Mouse (Mus musculus) gastrocnemius, postnatal 14 days (tissue): ENCODE results near the gene Kat8. TPM values are rescaled to one million over a fixed set of nuclear protein-coding genes. Genes with fewer than 3 reads are reported as not detected.
"Not testable (repeated sequence)": the region's sequence is repeated elsewhere in the genome, so short reads cannot be mapped to it uniquely, and the experiment has no call there.

Source experiments
- DNase-seq: peaks from one replicate; pipeline ENCODE4 v3.0.0; 2021; ENCODE audit warnings: mixed read lengths
- intact Hi-C: fragments of 180-260 bp; cut with DNase I; formaldehyde crosslinking; loops from one replicate; pipeline ENCODE4 v1.15.1; 2025; ENCODE audit warnings: low total_unique reads
- total RNA-seq, 2 experiments: library from RNA; stranded (reverse); gene quantifications; 2 replicates each; pipeline ENCODE4 v1.2.3; 2021

The Kat8 gene
- total RNA-seq, 2 experiments from 2014 or later: 12.5 to 15.2 TPM

DNA sequence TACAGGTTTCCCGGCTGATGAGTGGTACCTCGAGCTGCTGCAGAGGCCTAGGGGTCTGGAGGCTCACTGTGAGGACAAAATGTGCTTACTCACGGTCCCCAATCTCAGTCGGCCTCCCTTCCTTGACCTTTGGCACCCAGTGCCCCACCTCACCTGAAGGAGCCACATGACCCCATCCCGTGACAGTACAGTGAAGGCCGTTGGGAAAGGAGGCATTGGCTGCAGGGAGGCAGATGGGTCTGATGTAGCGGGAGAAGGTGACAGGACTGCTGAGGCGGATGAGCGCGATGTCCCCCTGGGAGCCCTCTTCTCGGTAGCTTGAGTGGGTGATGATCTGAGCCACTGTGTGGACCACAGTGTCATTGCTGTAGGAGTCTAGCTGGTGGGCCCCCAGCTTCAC lies 14.5 kb downstream of the Kat8 start:
- intact Hi-C loops: no loop called here
- no peak for DNase-seq

DNA sequence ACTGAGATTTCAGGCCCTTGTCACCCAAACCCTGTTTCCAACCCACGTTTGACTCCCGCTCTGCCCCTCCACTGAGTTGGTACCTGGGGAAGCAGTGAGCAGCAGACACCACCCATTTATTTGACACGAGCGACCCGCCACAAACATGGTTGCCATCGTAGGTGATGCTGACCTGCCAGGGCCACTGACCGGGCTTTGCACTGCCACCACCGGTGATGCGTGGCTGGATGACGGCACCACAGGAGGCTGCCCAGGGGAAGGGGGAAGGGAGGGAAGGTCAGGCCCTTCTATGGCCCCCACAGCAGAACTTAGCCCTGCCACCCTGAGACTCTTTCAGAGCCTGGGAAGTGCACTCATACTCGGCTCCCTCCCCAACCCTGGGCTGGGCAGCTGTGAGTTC lies 15.4 kb downstream of the Kat8 start:
- no peak for DNase-seq
- intact Hi-C loops: no loop called here

DNA sequence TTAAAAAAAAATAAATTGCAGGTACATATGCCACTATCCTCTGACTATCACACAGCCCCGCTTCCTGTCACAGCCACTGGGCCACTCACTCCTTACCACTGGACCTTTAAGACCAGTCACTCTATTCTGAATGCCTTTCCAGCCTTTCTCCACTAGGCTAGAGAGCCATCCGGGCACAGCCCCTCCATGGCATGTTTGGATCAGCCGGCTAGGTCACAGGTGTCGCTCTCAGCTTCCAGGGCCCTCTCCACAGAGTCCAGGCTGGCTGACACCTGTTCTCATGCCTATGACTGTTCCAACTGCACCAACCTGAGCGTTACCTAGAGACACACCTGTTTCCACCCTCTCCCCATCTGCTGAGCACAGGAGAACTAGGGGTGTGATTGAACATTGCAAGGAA lies 16.3 kb downstream of the Kat8 start:
- intact Hi-C loops: no loop called here
- no peak for DNase-seq

- intact Hi-C loops: no loop called here
- DNase-seq: no peak
These were observed 17.6 kb downstream of the Kat8 start, which contains the start of gene Prss8 for GRCm38 (mm10) chr7:127929923-127930322. Prss8 (minus strand) TSS chr7:127930104.

DNA sequence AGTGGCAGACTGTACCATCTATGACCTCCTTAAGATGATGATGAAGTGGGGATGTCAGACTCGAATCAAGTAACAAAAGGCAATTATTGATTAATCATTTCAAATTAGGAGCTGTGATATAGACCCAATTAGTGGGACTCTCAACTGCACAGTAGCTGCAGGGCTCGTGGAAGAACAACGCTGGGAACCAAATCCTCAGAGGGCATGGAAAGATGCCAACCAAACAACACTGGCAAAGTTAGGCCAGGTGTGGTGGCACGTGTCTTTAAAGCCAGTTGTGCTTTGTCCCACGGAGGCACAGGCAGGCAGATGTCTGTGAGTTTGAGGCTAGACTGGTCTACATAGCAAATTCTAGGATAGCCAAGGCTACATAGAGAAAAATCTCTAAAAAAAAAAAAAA lies 18.3 kb downstream of the Kat8 start:
- intact Hi-C loops: no loop called here
- DNase-seq: no peak

GRCm38 (mm10) chr7:127931351-127932135 lies 19.2 kb downstream of the Kat8 start:
- DNase-seq: no peak
- intact Hi-C loops: no loop called here

- DNase-seq: no peak
- intact Hi-C loops: no loop called here
These were observed 20.1 kb downstream of the Kat8 start for GRCm38 (mm10) chr7:127932273-127933031.

GRCm38 (mm10) chr7:127934075-127934474 lies 21.8 kb downstream of the Kat8 start:
- intact Hi-C loops: no loop called here

DNA sequence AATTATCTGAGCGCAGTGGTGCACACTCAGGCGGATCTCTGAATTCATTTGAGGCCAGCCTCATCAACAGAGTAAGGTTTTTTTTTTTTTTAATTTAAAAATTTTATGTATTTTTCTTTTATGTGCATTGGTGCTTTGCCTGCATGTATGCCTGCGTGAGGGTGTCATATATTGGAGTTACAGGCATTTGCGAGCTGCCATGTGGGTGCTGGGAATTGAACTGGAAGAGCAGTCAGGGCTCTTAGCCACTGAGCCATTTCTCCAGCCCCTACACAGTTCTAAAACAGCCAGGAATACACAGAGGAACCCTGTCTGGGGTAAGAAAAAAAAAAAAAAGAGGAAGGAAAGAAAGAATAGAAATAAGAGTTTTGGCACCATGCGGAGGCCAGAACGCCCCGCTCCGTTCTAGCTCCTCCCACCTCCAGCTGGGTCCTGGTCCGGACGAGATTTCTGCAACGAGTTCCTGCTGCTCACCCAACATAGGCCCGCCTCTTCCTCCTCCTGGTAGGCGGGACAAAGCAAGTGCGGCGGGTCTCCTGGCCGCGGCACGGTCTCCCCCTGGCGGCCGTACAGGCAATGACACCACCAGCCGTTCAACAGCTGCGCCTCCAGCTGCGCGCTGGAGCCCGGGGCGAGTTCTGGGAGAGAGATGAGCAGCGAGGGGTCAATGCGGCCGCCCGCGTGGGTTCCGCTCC lies 22.9 kb downstream of the Kat8 start:
- intact Hi-C loops: loop anchor here (5.0 kb wide), 1 partner anchor 138 kb away; no protein-coding TSS in a partner anchor
- peak; percentile 95 for DNase-seq

More at GRCm38 (mm10) chr7:127934075-127934474, 21.8 kb downstream of the Kat8 start:
- DNase-seq: no peak

DNA sequence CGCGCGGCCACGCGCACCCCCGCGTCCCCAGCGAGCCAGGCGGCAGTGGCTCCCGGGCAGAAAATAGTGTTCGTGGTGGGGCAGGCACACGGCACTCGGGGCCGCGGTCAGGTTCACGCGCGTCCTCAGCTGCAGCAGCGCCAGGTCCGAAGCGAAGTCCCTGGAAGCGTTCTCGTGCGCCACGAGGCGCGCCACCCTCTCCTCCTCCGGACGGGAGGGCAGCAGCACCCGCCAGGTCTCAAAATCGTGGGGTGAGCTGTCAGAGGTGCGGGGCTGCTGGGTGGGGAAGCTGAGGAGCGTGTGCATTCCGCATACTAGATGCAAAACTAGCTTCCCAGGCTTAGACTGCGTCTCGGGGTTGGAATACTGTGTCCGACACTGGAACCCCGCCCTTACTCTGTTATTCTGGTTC lies 23.4 kb downstream of the Kat8 start:
- no peak for DNase-seq
- intact Hi-C loops: loop anchor here (5.0 kb wide), 1 partner anchor 138 kb away; no protein-coding TSS in a partner anchor

GRCm38 (mm10) chr7:127936216-127936884 lies 24.0 kb downstream of the Kat8 start:
- intact Hi-C loops: loop anchor here (5.0 kb wide), 1 partner anchor 139 kb away; no protein-coding TSS in a partner anchor

GRCm38 (mm10) chr7:127942097-127942496 lies 29.8 kb downstream of the Kat8 start:
- intact Hi-C loops, DNase-seq: not testable (repeated sequence)

More at GRCm38 (mm10) chr7:127936216-127936884, 24.0 kb downstream of the Kat8 start:
- DNase-seq: no peak

GRCm38 (mm10) chr7:127944614-127945013 lies 32.3 kb downstream of the Kat8 start:
- intact Hi-C loops: no loop called here
- DNase-seq: peak; percentile 22

DNA sequence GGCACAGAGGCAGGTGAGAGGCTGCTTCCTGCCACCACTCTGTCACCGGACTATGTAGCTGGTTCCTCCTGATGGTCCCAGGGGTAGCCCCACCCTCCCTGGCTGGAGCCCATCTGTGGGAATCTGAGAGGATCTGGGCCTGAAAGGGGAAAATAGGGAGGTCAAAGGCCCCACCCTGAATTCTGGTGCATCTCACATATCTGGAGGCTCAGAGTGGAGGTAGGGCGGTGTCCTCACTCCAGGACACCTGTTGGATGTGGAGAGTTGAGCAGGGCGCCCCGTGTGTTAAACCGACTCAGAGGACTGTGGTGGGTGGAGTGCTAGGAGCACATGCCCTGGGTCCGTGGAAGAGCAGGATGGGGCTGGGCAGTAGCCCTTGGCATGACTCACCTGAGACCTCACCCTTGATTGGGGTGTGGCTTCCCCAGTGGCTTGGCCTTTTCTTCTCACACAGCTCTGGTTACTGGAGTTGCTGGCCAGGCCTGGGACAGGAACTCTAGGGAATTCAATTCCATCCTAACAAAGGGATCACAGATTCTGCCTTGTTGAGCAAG lies 34.2 kb downstream of the Kat8 start, which contains the start of gene Prss36:
Gene Prss36 (minus strand): TSS at position 256 of the 554 bp plus-strand sequence.
- DNase-seq: no peak

GRCm38 (mm10) chr7:127952864-127953581 lies 40.7 kb downstream of the Kat8 start:
- intact Hi-C loops: no loop called here
- DNase-seq: no peak

More for the DNA sequence above, 34.2 kb downstream of the Kat8 start, which contains the start of gene Prss36:
- intact Hi-C loops: no loop called here

DNA sequence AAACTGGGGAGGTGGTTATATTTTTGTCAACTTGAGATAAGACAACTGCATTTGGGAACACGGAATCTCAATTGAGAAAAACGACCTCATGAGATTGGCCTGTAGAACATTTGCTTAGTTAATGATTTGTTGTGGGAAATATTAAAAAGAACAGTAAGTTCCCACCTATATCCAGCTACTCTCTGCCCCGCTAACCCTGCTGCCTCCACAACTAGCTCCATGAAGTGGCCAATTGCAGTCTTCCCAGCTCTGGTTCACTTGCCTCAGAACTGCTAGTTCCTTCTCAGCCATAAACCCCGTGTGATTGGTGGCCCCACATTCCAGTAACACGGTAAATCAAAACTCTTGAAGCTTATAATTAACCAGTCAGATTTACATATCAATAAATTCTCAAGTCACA lies 47.0 kb downstream of the Kat8 start:
- no peak for DNase-seq
- intact Hi-C loops: no loop called here

GRCm38 (mm10) chr7:127966371-127966918 lies 54.1 kb downstream of the Kat8 start:
- no peak for DNase-seq

More at GRCm38 (mm10) chr7:127966371-127966918, 54.1 kb downstream of the Kat8 start:
- intact Hi-C loops: no loop called here
